Mouse (Mus musculus) spleen, postnatal 36 days (tissue): ENCODE measurements at regions not wholly inside any gene's neighbourhood (a gene's known extent, or its start where the extent isn't known, plus 50 kb on each side); places are given as distances from the start of the nearest gene placed in this dataset.
A peak's percentile ranks its signal among the peaks of the same experiment; 100 is the strongest.
"Not testable (repeated sequence)": the region's sequence is repeated elsewhere in the genome, so short reads cannot be mapped to it uniquely, and the experiment has no call there.

Experiments
- DNase-seq, 2 experiments: peaks; one replicate each; pipeline ENCODE4 v3.0.0; 2022; ENCODE audit warnings: low spot score in 2 of 2, mixed read lengths in 1 of 2

GRCm38 (mm10) chr15:93094202-93095135 lies 180.5 kb downstream of the Gxylt1 start:
- no peak for DNase-seq

- DNase-seq: no peak
These were observed 183.6 kb downstream of the Gxylt1 start for GRCm38 (mm10) chr15:93091396-93091795.

- peak in 1 of 2 experiments; percentile 5 for DNase-seq
These were observed 185.6 kb downstream of the Gxylt1 start for GRCm38 (mm10) chr15:93089347-93089746.

- no peak for DNase-seq
These were observed 189.9 kb downstream of the Gxylt1 start for GRCm38 (mm10) chr15:93084967-93085617.

- DNase-seq: no peak
These were observed 200.9 kb downstream of the Gxylt1 start for GRCm38 (mm10) chr15:93074070-93074469.

- DNase-seq: no peak
These were observed 212.5 kb downstream of the Gxylt1 start for GRCm38 (mm10) chr15:93062213-93063131.

- DNase-seq: no peak
These were observed 221.5 kb downstream of the Gxylt1 start for GRCm38 (mm10) chr15:93053471-93053870.

GRCm38 (mm10) chr15:93027185-93027584 lies 247.8 kb downstream of the Gxylt1 start:
- no peak for DNase-seq

GRCm38 (mm10) chr15:93026456-93027078 lies 248.4 kb downstream of the Gxylt1 start:
- no peak for DNase-seq

- no peak for DNase-seq
These were observed 249.2 kb downstream of the Gxylt1 start for GRCm38 (mm10) chr15:93025791-93026190.

GRCm38 (mm10) chr15:93024171-93024570 lies 250.8 kb downstream of the Gxylt1 start:
- DNase-seq: no peak

GRCm38 (mm10) chr15:93011166-93011565 lies 263.8 kb downstream of the Gxylt1 start:
- DNase-seq: no peak

GRCm38 (mm10) chr15:93010629-93011028 lies 264.4 kb downstream of the Gxylt1 start:
- DNase-seq: no peak

GRCm38 (mm10) chr15:93005751-93006231 lies 269.2 kb downstream of the Gxylt1 start:
- DNase-seq: no peak

GRCm38 (mm10) chr15:93005186-93005585 lies 269.8 kb downstream of the Gxylt1 start:
- not testable (repeated sequence) for DNase-seq

- DNase-seq: no peak
These were observed 270.4 kb downstream of the Gxylt1 start for GRCm38 (mm10) chr15:93004551-93004950.

- no peak for DNase-seq
These were observed 271.7 kb downstream of the Gxylt1 start for GRCm38 (mm10) chr15:93003233-93003632.

- no peak for DNase-seq
These were observed 272.7 kb downstream of the Gxylt1 start for GRCm38 (mm10) chr15:93002002-93002904.

- no peak for DNase-seq
These were observed 273.5 kb downstream of the Gxylt1 start for GRCm38 (mm10) chr15:93001346-93002001.

- no peak for DNase-seq
These were observed 274.9 kb downstream of the Gxylt1 start for GRCm38 (mm10) chr15:93000121-93000520.
